Mouse (Mus musculus) hindbrain, embryonic 16.5 days (tissue): ENCODE results near the gene Atad5. TPM values are rescaled to one million over a fixed set of nuclear protein-coding genes. Genes with fewer than 3 reads are reported as not detected.

Experiments used
- ATAC-seq: fragments of 200-750 bp; cut with Nextera tagmentation; 2 replicates; pipeline ENCODE4 v1.8.0; 2017; ENCODE audit warnings: moderate TSS enrichment, moderate library complexity
- H3K27ac ChIP-seq: fragments of 300-500 bp; sonication (generic); 2 replicates; pipeline ENCODE4 v1.5.1; 2014; ENCODE audit warnings: low read depth, mild to moderate bottlenecking, control low read depth, low read length, moderate library complexity
- H3K27me3 ChIP-seq: fragments of 300-500 bp; sonication (generic); replicated peaks from 2 replicates; pipeline ENCODE4 v1.6.1; 2014; ENCODE audit warnings: low read length; ENCODE audit not compliant: control insufficient read depth, insufficient read depth
- H3K36me3 ChIP-seq: fragments of 300-500 bp; sonication (generic); 2 replicates; pipeline ENCODE4 v1.6.1; 2014; ENCODE audit warnings: mild to moderate bottlenecking, low read length, moderate library complexity, mixed read lengths; ENCODE audit not compliant: control insufficient read depth, insufficient read depth
- H3K4me1 ChIP-seq: fragments of 300-500 bp; sonication (generic); 2 replicates; pipeline ENCODE4 v1.6.1; 2014; ENCODE audit warnings: low read depth, low read length; ENCODE audit not compliant: control insufficient read depth, insufficient read depth
- H3K4me2 ChIP-seq: fragments of 300-500 bp; sonication (generic); 2 replicates; pipeline ENCODE4 v1.6.1; 2014; ENCODE audit warnings: mild to moderate bottlenecking, low read length, control low read depth, moderate library complexity
- H3K4me3 ChIP-seq: fragments of 300-500 bp; sonication (generic); 2 replicates; pipeline ENCODE4 v1.5.1; 2014; ENCODE audit warnings: mild to moderate bottlenecking, low read length, control low read depth, moderate library complexity
- H3K9ac ChIP-seq: fragments of 300-500 bp; sonication (generic); 2 replicates; pipeline ENCODE4 v1.6.1; 2014; ENCODE audit warnings: low read depth, mild to moderate bottlenecking, control low read depth, low read length, moderate library complexity
- H3K9me3 ChIP-seq: fragments of 300-500 bp; sonication (generic); 2 replicates; pipeline ENCODE4 v1.6.1; 2014; ENCODE audit warnings: mild to moderate bottlenecking, low read length, moderate library complexity; ENCODE audit not compliant: control insufficient read depth
- WGBS: fragments of 180-500 bp; shearing (Covaris S2); extraction: QIAGEN DNeasy Blood & Tissue Kit; methylation state at CpG from one replicate; pipeline ENCODE4 v1.1.7; 2014; 5-methylcytosine and 5-hydroxymethylcytosine counted together
- polyA plus RNA-seq: library from polyadenylated mRNA; unstranded; fragments of >200 nt; fragmentation: Nextera tagmentation; extraction: Ambion mirVana; gene quantifications from 2 replicates; pipeline ENCODE4 v1.2.1, GENCODE M21; 2015

Atad5 gene
- polyA plus RNA-seq, 1 experiment from 2014 or later = 4.4 TPM

- Histone ChIP-seq H3K4me1 (no peaks in the 10 kb centered on the region), H3K9me3 (no peaks in the 10 kb centered on the region), H3K27ac (no peak overlapping the region), H3K4me2 (no peak overlapping the region), H3K36me3 (peaks cover 4% of the 10 kb centered on the region), H3K9ac (no peak overlapping the region), H3K27me3 (no peaks in the 10 kb centered on the region), H3K4me3 (no peak overlapping the region)
- 92% methylated on average over 3 of the region's 3 CpGs for WGBS
- ATAC-seq = no peak
Observed at GRCm38 (mm10) chr11:80098444-80099056, 9.3 kb downstream of the Atad5 start.

GRCm38 (mm10) chr11:80101298-80101697 is 12.1 kb downstream of the Atad5 start:
- H3K4me3 ChIP-seq = no peak overlapping the region
- no peaks in the 10 kb centered on the region for H3K27me3 ChIP-seq
- no peak overlapping the region for H3K4me2 ChIP-seq
- ATAC-seq = no peak
- no peak overlapping the region for H3K27ac ChIP-seq
- H3K36me3 ChIP-seq = peaks cover 6% of the 10 kb centered on the region; the same call in 1 of the 2 replicates
- no peaks in the 10 kb centered on the region for H3K4me1 ChIP-seq
- WGBS = 95% methylated on average over 6 of the region's 6 CpGs
- no peaks in the 10 kb centered on the region for H3K9me3 ChIP-seq
- H3K9ac ChIP-seq = no peak overlapping the region

- ATAC-seq = no peak
- H3K4me2 ChIP-seq = no peak overlapping the region
- peaks cover 8% of the 10 kb centered on the region for H3K36me3 ChIP-seq
- no peaks in the 10 kb centered on the region for H3K4me1 ChIP-seq
- H3K27me3 ChIP-seq = no peaks in the 10 kb centered on the region
- no peak overlapping the region for H3K4me3 ChIP-seq
- 83% methylated on average over 1 of the region's 1 CpGs for WGBS
- H3K9me3 ChIP-seq = no peaks in the 10 kb centered on the region
- H3K27ac ChIP-seq = no peak overlapping the region
- no peak overlapping the region for H3K9ac ChIP-seq
Observed at GRCm38 (mm10) chr11:80104407-80104806, 15.2 kb downstream of the Atad5 start.

- ATAC-seq = no peak
- Histone ChIP-seq H3K27me3 (no peaks in the 10 kb centered on the region), H3K4me2 (no peak overlapping the region), H3K27ac (no peak overlapping the region), H3K4me3 (no peak overlapping the region), H3K9ac (no peak overlapping the region), H3K4me1 (no peaks in the 10 kb centered on the region), H3K36me3 (peaks cover 20% of the 10 kb centered on the region), H3K9me3 (no peaks in the 10 kb centered on the region)
- 86% methylated on average over 1 of the region's 1 CpGs for WGBS
Observed at GRCm38 (mm10) chr11:80116411-80116810, 27.2 kb downstream of the Atad5 start.

GRCm38 (mm10) chr11:80132050-80132449 is 42.9 kb downstream of the Atad5 start:
- ATAC-seq = no peak
- H3K4me1 ChIP-seq = no peaks in the 10 kb centered on the region
- 83% methylated on average over 1 of the region's 1 CpGs for WGBS

GRCm38 (mm10) chr11:80134744-80135143 is 45.5 kb downstream of the Atad5 start:
- WGBS = 72% methylated on average over 4 of the region's 4 CpGs
- Histone ChIP-seq H3K4me3 (no peak overlapping the region), H3K4me1 (no peaks in the 10 kb centered on the region), H3K36me3 (peaks cover 11% of the 10 kb centered on the region), H3K27ac (no peak overlapping the region), H3K27me3 (no peaks in the 10 kb centered on the region), H3K9ac (no peak overlapping the region), H3K4me2 (no peak overlapping the region), H3K9me3 (no peaks in the 10 kb centered on the region)
- no peak for ATAC-seq

More at GRCm38 (mm10) chr11:80132050-80132449, 42.9 kb downstream of the Atad5 start:
- H3K4me3 ChIP-seq = no peak overlapping the region
- no peak overlapping the region for H3K4me2 ChIP-seq
- H3K27ac ChIP-seq = no peak overlapping the region
- no peaks in the 10 kb centered on the region for H3K9me3 ChIP-seq
- peaks cover 11% of the 10 kb centered on the region for H3K36me3 ChIP-seq
- H3K9ac ChIP-seq = no peak overlapping the region
- no peaks in the 10 kb centered on the region for H3K27me3 ChIP-seq

- no peak overlapping the region for H3K9ac ChIP-seq
- ATAC-seq = no peak
- peaks cover 3% of the 10 kb centered on the region for H3K4me1 ChIP-seq
- H3K4me3 ChIP-seq = no peak overlapping the region
- 85% methylated on average over 11 of the region's 11 CpGs for WGBS
- H3K4me2 ChIP-seq = no peak overlapping the region
- peaks cover 14% of the 10 kb centered on the region for H3K36me3 ChIP-seq
- no peaks in the 10 kb centered on the region for H3K9me3 ChIP-seq
- no peaks in the 10 kb centered on the region for H3K27me3 ChIP-seq
- no peak overlapping the region for H3K27ac ChIP-seq
Observed at GRCm38 (mm10) chr11:80135954-80136683, 46.9 kb downstream of the Atad5 start.

- 88% methylated on average over 13 of the region's 13 CpGs for WGBS
- Histone ChIP-seq H3K4me2 (no peak overlapping the region), H3K4me1 (peaks cover 4% of the 10 kb centered on the region), H3K27me3 (no peaks in the 10 kb centered on the region), H3K27ac (no peak overlapping the region), H3K9me3 (no peaks in the 10 kb centered on the region), H3K36me3 (peaks cover 14% of the 10 kb centered on the region), H3K4me3 (no peak overlapping the region), H3K9ac (no peak overlapping the region)
- ATAC-seq = no peak
Observed at GRCm38 (mm10) chr11:80136786-80137185, 47.6 kb downstream of the Atad5 start.

- no peaks in the 10 kb centered on the region for H3K27me3 ChIP-seq
- H3K4me1 ChIP-seq = peaks cover 7% of the 10 kb centered on the region
- no peak overlapping the region for H3K27ac ChIP-seq
- H3K4me2 ChIP-seq = no peak overlapping the region
- no peaks in the 10 kb centered on the region for H3K9me3 ChIP-seq
- no peak overlapping the region for H3K4me3 ChIP-seq
- no peak overlapping the region for H3K9ac ChIP-seq
- WGBS = 92% methylated on average over 5 of the region's 5 CpGs
- no peak for ATAC-seq
- peaks cover 10% of the 10 kb centered on the region; the same call in 1 of the 2 replicates for H3K36me3 ChIP-seq
Observed at GRCm38 (mm10) chr11:80137773-80138172, 48.6 kb downstream of the Atad5 start.
